Mouse (Mus musculus): ENCODE results near the gene Pdlim5. TPM values are rescaled to one million over a fixed set of nuclear protein-coding genes. Genes with fewer than 3 reads are reported as not detected.

Gene Pdlim5
- polyA plus RNA-seq, 1 experiment from 2014 or later = 16.0 TPM

DNA sequence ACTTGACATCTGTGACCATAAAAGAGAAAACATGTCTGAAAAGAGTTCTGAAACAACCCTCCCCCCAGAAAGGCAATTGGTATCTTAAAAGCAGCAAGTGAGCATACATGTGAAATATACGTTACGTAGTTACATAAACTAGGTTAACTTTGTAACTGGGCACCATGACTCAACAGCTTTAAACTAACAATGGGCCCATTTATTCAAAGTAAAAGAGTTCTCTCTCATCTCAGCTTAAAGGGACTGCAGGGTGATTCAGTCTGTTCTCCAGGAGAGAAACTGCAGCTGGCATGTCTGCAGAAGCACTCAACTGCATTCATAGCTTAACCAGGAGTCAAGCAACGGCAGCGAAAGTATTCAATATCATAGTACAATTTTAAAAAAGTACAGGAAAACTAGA lies 7.3 kb downstream of the Pdlim5 start:
- Histone ChIP-seq H3K4me3 (ENCODE audit: low read depth, low read length) (no peak overlapping the region), H3K4me1 (replicated peaks; ENCODE audit: control insufficient read depth, insufficient read depth, low read length) (peaks cover 3% of the 10 kb centered on the region), H3K9ac (ENCODE audit: low read length) (no peak overlapping the region), H3K36me3 (ENCODE audit: control insufficient read depth, insufficient read depth, low read length) (no peaks in the 10 kb centered on the region), H3K4me2 (ENCODE audit: low read depth, low read length, severe bottlenecking) (no peak overlapping the region), H3K27ac (ENCODE audit: low read depth, low read length) (no peak overlapping the region), H3K27me3 (ENCODE audit: control insufficient read depth, insufficient read depth, low read length) (no peaks in the 10 kb centered on the region), H3K9me3 (ENCODE audit: control insufficient read depth, low read length) (no peaks in the 10 kb centered on the region)
- WGBS = 42% methylated on average over 4 of the region's 4 CpGs
- ATAC-seq (replicated peaks; ENCODE audit: low FRiP score) (no peak), DNase-seq (ENCODE audit: low spot score) (no peak)

DNA sequence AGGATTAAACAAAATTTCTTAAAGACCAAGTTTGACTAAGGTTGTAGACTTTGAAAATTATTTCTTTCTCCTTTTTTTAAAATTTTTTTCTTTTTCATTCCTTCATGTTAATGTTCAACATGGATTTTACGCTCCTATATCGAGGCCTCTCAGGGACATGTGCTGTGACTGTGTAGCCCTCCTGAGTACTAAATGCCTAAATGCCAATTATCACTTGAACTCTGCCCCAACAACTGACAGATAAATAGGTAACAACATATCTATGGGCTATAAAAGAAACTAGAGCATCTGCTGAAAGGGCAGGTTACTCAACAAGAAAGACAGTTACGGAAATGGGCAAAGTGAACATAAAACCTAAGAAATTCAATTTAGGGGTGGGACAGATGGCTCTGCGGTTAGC lies 9.0 kb downstream of the Pdlim5 start:
- Histone ChIP-seq H3K9ac (ENCODE audit: low read length) (no peak overlapping the region), H3K9me3 (ENCODE audit: control insufficient read depth, low read length) (no peaks in the 10 kb centered on the region), H3K4me3 (ENCODE audit: low read depth, low read length) (no peak overlapping the region), H3K36me3 (ENCODE audit: control insufficient read depth, insufficient read depth, low read length) (no peaks in the 10 kb centered on the region), H3K27ac (ENCODE audit: low read depth, low read length) (no peak overlapping the region), H3K4me2 (ENCODE audit: low read depth, low read length, severe bottlenecking) (no peak overlapping the region), H3K27me3 (ENCODE audit: control insufficient read depth, insufficient read depth, low read length) (no peaks in the 10 kb centered on the region), H3K4me1 (replicated peaks; ENCODE audit: control insufficient read depth, insufficient read depth, low read length) (peaks cover 3% of the 10 kb centered on the region)
- ATAC-seq (replicated peaks; ENCODE audit: low FRiP score) (no peak), DNase-seq (ENCODE audit: low spot score) (no peak)
- 90% methylated on average over 4 of the region's 4 CpGs for WGBS

DNA sequence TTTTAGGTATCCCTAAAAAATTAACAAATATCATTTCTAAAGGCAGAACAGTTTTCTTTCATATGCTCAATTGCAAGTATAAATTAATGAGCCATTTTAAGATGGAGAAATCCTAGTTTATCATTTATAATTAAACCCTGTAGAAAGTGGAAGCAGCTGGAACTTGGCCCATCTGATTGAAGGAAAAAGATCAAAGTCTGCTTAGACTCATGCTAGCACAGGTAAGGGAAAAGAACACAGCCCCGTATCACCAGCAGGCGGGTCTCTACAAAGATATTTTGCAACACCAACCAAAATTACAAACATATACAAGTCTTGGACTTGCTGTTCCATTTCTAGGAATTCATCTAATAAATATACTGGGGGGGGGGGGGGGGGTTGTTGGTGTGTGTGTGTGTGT lies 9.8 kb downstream of the Pdlim5 start:
- WGBS = 92% methylated on average over 2 of the region's 2 CpGs
- Histone ChIP-seq H3K4me1 (replicated peaks; ENCODE audit: control insufficient read depth, insufficient read depth, low read length) (peaks cover 3% of the 10 kb centered on the region), H3K4me2 (ENCODE audit: low read depth, low read length, severe bottlenecking) (no peak overlapping the region), H3K36me3 (ENCODE audit: control insufficient read depth, insufficient read depth, low read length) (no peaks in the 10 kb centered on the region), H3K9ac (ENCODE audit: low read length) (no peak overlapping the region), H3K4me3 (ENCODE audit: low read depth, low read length) (no peak overlapping the region), H3K9me3 (ENCODE audit: control insufficient read depth, low read length) (no peaks in the 10 kb centered on the region), H3K27ac (ENCODE audit: low read depth, low read length) (no peak overlapping the region), H3K27me3 (ENCODE audit: control insufficient read depth, insufficient read depth, low read length) (no peaks in the 10 kb centered on the region)
- ATAC-seq (replicated peaks; ENCODE audit: low FRiP score) = no peak
- no peak for DNase-seq (ENCODE audit: low spot score)

GRCm38 (mm10) chr3:142376638-142377037 lies 18.9 kb downstream of the Pdlim5 start:
- Histone ChIP-seq H3K4me1 (replicated peaks; ENCODE audit: control insufficient read depth, insufficient read depth, low read length) (peaks cover 3% of the 10 kb centered on the region; the same call in 1 of the 2 replicates), H3K9me3 (ENCODE audit: control insufficient read depth, low read length) (no peaks in the 10 kb centered on the region), H3K27me3 (ENCODE audit: control insufficient read depth, insufficient read depth, low read length) (no peaks in the 10 kb centered on the region), H3K4me3 (ENCODE audit: low read depth, low read length) (no peak overlapping the region), H3K27ac (ENCODE audit: low read depth, low read length) (no peak overlapping the region), H3K4me2 (ENCODE audit: low read depth, low read length, severe bottlenecking) (no peak overlapping the region), H3K36me3 (ENCODE audit: control insufficient read depth, insufficient read depth, low read length) (no peaks in the 10 kb centered on the region), H3K9ac (ENCODE audit: low read length) (no peak overlapping the region)
- ATAC-seq (replicated peaks; ENCODE audit: low FRiP score) = no peak
- DNase-seq (ENCODE audit: low spot score) = no peak
- 86% methylated on average over 1 of the region's 1 CpGs for WGBS

- no peak overlapping the region for H3K4me2 ChIP-seq (ENCODE audit: low read depth, low read length, severe bottlenecking)
- 0 out of 2 replicates have a peak overlapping the region, but pooled peaks have one; percentile 21 for H3K27ac ChIP-seq (ENCODE audit: low read depth, low read length)
- WGBS = 7% methylated on average over 1 of the region's 1 CpGs
Measured at GRCm38 (mm10) chr3:142375106-142375505, 20.4 kb downstream of the Pdlim5 start.

GRCm38 (mm10) chr3:142372465-142373147 lies 22.9 kb downstream of the Pdlim5 start:
- ATAC-seq (replicated peaks; ENCODE audit: low FRiP score) = no peak
- 91% methylated on average over 6 of the region's 6 CpGs for WGBS
- Histone ChIP-seq H3K27me3 (ENCODE audit: control insufficient read depth, insufficient read depth, low read length) (no peaks in the 10 kb centered on the region), H3K4me1 (replicated peaks; ENCODE audit: control insufficient read depth, insufficient read depth, low read length) (peaks cover 3% of the 10 kb centered on the region; the same call in 1 of the 2 replicates), H3K9me3 (ENCODE audit: control insufficient read depth, low read length) (no peaks in the 10 kb centered on the region), H3K4me2 (ENCODE audit: low read depth, low read length, severe bottlenecking) (no peak overlapping the region), H3K9ac (ENCODE audit: low read length) (no peak overlapping the region), H3K36me3 (ENCODE audit: control insufficient read depth, insufficient read depth, low read length) (no peaks in the 10 kb centered on the region), H3K27ac (ENCODE audit: low read depth, low read length) (no peak overlapping the region), H3K4me3 (ENCODE audit: low read depth, low read length) (no peak overlapping the region)
- no peak for DNase-seq (ENCODE audit: low spot score)

More at GRCm38 (mm10) chr3:142375106-142375505, 20.4 kb downstream of the Pdlim5 start:
- Histone ChIP-seq H3K9me3 (ENCODE audit: control insufficient read depth, low read length) (no peaks in the 10 kb centered on the region), H3K4me1 (replicated peaks; ENCODE audit: control insufficient read depth, insufficient read depth, low read length) (peaks cover 3% of the 10 kb centered on the region; the same call in 1 of the 2 replicates), H3K27me3 (ENCODE audit: control insufficient read depth, insufficient read depth, low read length) (no peaks in the 10 kb centered on the region), H3K36me3 (ENCODE audit: control insufficient read depth, insufficient read depth, low read length) (no peaks in the 10 kb centered on the region), H3K9ac (ENCODE audit: low read length) (no peak overlapping the region), H3K4me3 (ENCODE audit: low read depth, low read length) (no peak overlapping the region)
- no peak for DNase-seq (ENCODE audit: low spot score)
- no peak for ATAC-seq (replicated peaks; ENCODE audit: low FRiP score)

- Histone ChIP-seq H3K9me3 (ENCODE audit: control insufficient read depth, low read length) (no peaks in the 10 kb centered on the region), H3K4me3 (ENCODE audit: low read depth, low read length) (no peak overlapping the region), H3K27me3 (ENCODE audit: control insufficient read depth, insufficient read depth, low read length) (no peaks in the 10 kb centered on the region), H3K27ac (ENCODE audit: low read depth, low read length) (no peak overlapping the region), H3K4me1 (replicated peaks; ENCODE audit: control insufficient read depth, insufficient read depth, low read length) (no peaks in the 10 kb centered on the region), H3K9ac (ENCODE audit: low read length) (no peak overlapping the region), H3K36me3 (ENCODE audit: control insufficient read depth, insufficient read depth, low read length) (no peaks in the 10 kb centered on the region), H3K4me2 (ENCODE audit: low read depth, low read length, severe bottlenecking) (no peak overlapping the region)
- DNase-seq (ENCODE audit: low spot score) (no peak), ATAC-seq (replicated peaks; ENCODE audit: low FRiP score) (no peak)
- 93% methylated on average over 9 of the region's 9 CpGs for WGBS
Measured at GRCm38 (mm10) chr3:142368411-142368810, 27.1 kb downstream of the Pdlim5 start.

DNA sequence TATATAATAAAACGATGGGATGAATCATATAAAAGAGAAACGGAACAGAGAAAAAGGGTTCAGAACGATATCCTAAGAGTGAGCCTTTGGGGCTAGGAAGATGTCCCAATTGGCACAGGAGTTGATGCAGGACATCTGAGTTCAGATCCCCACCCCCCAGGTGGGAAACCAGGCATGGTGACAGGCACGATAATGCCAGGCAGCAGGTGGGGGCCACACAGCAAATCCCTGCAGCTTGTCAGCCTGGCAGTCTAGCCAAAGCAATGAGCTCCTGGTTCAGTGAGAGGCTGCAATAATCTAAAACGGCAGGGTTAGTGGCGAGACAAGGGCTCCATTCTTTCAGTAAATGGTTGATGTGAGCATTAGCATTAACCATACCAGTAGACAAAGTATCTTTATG lies 33.4 kb downstream of the Pdlim5 start:
- 67% methylated on average over 6 of the region's 6 CpGs for WGBS
- no peak for DNase-seq (ENCODE audit: low spot score)
- no peaks in the 10 kb centered on the region for H3K4me1 ChIP-seq (replicated peaks; ENCODE audit: control insufficient read depth, insufficient read depth, low read length)
- no peak overlapping the region for H3K27ac ChIP-seq (ENCODE audit: low read depth, low read length)
- H3K27me3 ChIP-seq (ENCODE audit: control insufficient read depth, insufficient read depth, low read length) = no peaks in the 10 kb centered on the region
- no peaks in the 10 kb centered on the region for H3K9me3 ChIP-seq (ENCODE audit: control insufficient read depth, low read length)
- H3K9ac ChIP-seq (ENCODE audit: low read length) = no peak overlapping the region
- no peaks in the 10 kb centered on the region for H3K36me3 ChIP-seq (ENCODE audit: control insufficient read depth, insufficient read depth, low read length)
- no peak for ATAC-seq (replicated peaks; ENCODE audit: low FRiP score)
- H3K4me2 ChIP-seq (ENCODE audit: low read depth, low read length, severe bottlenecking) = no peak overlapping the region
- H3K4me3 ChIP-seq (ENCODE audit: low read depth, low read length) = no peak overlapping the region

GRCm38 (mm10) chr3:142358951-142359350 lies 36.5 kb downstream of the Pdlim5 start:
- no peak for ATAC-seq (replicated peaks; ENCODE audit: low FRiP score)
- DNase-seq (ENCODE audit: low spot score) = no peak
- Histone ChIP-seq H3K27me3 (ENCODE audit: control insufficient read depth, insufficient read depth, low read length) (no peaks in the 10 kb centered on the region), H3K9me3 (ENCODE audit: control insufficient read depth, low read length) (no peaks in the 10 kb centered on the region), H3K4me3 (ENCODE audit: low read depth, low read length) (no peak overlapping the region), H3K9ac (ENCODE audit: low read length) (no peak overlapping the region), H3K4me2 (ENCODE audit: low read depth, low read length, severe bottlenecking) (no peak overlapping the region), H3K27ac (ENCODE audit: low read depth, low read length) (no peak overlapping the region), H3K36me3 (ENCODE audit: control insufficient read depth, insufficient read depth, low read length) (no peaks in the 10 kb centered on the region), H3K4me1 (replicated peaks; ENCODE audit: control insufficient read depth, insufficient read depth, low read length) (no peaks in the 10 kb centered on the region)
